Mouse (Mus musculus) spleen, adult 2 months (tissue): Measurements from ENCODE around the gene Rad51b.

Experiments
- CTCF ChIP-seq: fragments of 200-500 bp; IDR thresholded peaks from 2 replicates; pipeline ENCODE4 v1.5.1; 2011; ENCODE audit warnings: mild to moderate bottlenecking, inconsistent platforms; ENCODE audit not compliant: insufficient read depth, insufficient read length, insufficient replicate concordance; ENCODE audit errors: extremely low read depth
- POLR2A ChIP-seq: fragments of 200-500 bp; IDR thresholded peaks from 2 replicates; pipeline ENCODE4 v1.6.1; 2011; ENCODE audit warnings: low read depth, low read length, inconsistent platforms

- TF ChIP-seq POLR2A: no peak
- TF ChIP-seq CTCF: no peak
Measured at GRCm38 (mm10) chr12:79615717-79616316, 318.7 kb downstream of the Rad51b start.
